Mouse (Mus musculus): ENCODE results near the gene Hist1h1c. TPM values are rescaled to one million over a fixed set of nuclear protein-coding genes. Genes with fewer than 3 reads are reported as not detected.
A peak's percentile ranks its signal among the peaks of the same experiment; 100 is the strongest.
"Not testable (repeated sequence)": the region's sequence is repeated elsewhere in the genome, so short reads cannot be mapped to it uniquely, and the experiment has no call there.

Hist1h1c gene
- polyA plus RNA-seq, 1 experiment, result 50.3 TPM

- DNase-seq (ENCODE audit: low read depth, low spot score), result no peak
- WGBS, result 84% methylated on average over 5 of the region's 5 CpGs
Observed at GRCm38 (mm10) chr13:23743215-23743614, 4.6 kb downstream of the Hist1h1c start.

GRCm38 (mm10) chr13:23743963-23744362, 5.4 kb downstream of the Hist1h1c start:
- no peak for DNase-seq (ENCODE audit: low read depth, low spot score)
- WGBS, result 45% methylated on average over 4 of the region's 4 CpGs

- 3% methylated on average over 21 of the region's 36 CpGs for WGBS
- no peak for DNase-seq (ENCODE audit: low read depth, low spot score)
Observed at GRCm38 (mm10) chr13:23744421-23745380, 6.1 kb downstream of the Hist1h1c start.

GRCm38 (mm10) chr13:23745381-23746161, 7.0 kb downstream of the Hist1h1c start, which contains the start of gene Hist1h3c:
Gene Hist1h3c, minus strand, starts transcription at chr13:23745602.
- no peak for DNase-seq (ENCODE audit: low read depth, low spot score)
- under 1% methylated on average over 28 of the region's 28 CpGs for WGBS

- peak; percentile 95 for DNase-seq (ENCODE audit: low read depth, low spot score)
- WGBS, result under 1% methylated on average over 47 of the region's 58 CpGs
Observed at GRCm38 (mm10) chr13:23746201-23747080, 7.8 kb downstream of the Hist1h1c start, which contains the start of gene Hist1h2bb. Gene Hist1h2bb, plus strand, starts transcription at chr13:23746734.

GRCm38 (mm10) chr13:23747081-23747891, 8.7 kb downstream of the Hist1h1c start:
- no peak for DNase-seq (ENCODE audit: low read depth, low spot score)
- WGBS, result 9% methylated on average over 13 of the region's 13 CpGs

GRCm38 (mm10) chr13:23747892-23748288, 9.3 kb downstream of the Hist1h1c start:
- no peak for DNase-seq (ENCODE audit: low read depth, low spot score)
- WGBS, result 12% methylated on average over 4 of the region's 4 CpGs

- no peak for DNase-seq (ENCODE audit: low read depth, low spot score)
Observed at GRCm38 (mm10) chr13:23749563-23750121, 11.0 kb downstream of the Hist1h1c start.

GRCm38 (mm10) chr13:23750839-23751477, 12.3 kb downstream of the Hist1h1c start, which contains the start of gene Hist1h2ab:
Gene Hist1h2ab, plus strand, starts transcription at chr13:23751126.
- under 1% methylated on average over 32 of the region's 47 CpGs for WGBS
- DNase-seq (ENCODE audit: low read depth, low spot score), result not testable (repeated sequence)

More at GRCm38 (mm10) chr13:23749563-23750121, 11.0 kb downstream of the Hist1h1c start:
- WGBS, result 90% methylated on average over 5 of the region's 5 CpGs

GRCm38 (mm10) chr13:23751478-23751956, 12.9 kb downstream of the Hist1h1c start:
- 2% methylated on average over 11 of the region's 11 CpGs for WGBS
- no peak for DNase-seq (ENCODE audit: low read depth, low spot score)

- WGBS, result 1% methylated on average over 23 of the region's 47 CpGs
Observed at GRCm38 (mm10) chr13:23752067-23752741, 13.6 kb downstream of the Hist1h1c start, which contains the start of gene Hist1h3b. Gene Hist1h3b, plus strand, starts transcription at chr13:23752267.

GRCm38 (mm10) chr13:23752742-23753172, 14.1 kb downstream of the Hist1h1c start:
- DNase-seq (ENCODE audit: low read depth, low spot score), result no peak
- WGBS, result 15% methylated on average over 6 of the region's 6 CpGs

More at GRCm38 (mm10) chr13:23752067-23752741, 13.6 kb downstream of the Hist1h1c start, which contains the start of gene Hist1h3b:
- DNase-seq (ENCODE audit: low read depth, low spot score), result peak; percentile 89

GRCm38 (mm10) chr13:23753314-23754078, 14.9 kb downstream of the Hist1h1c start:
- WGBS, result 54% methylated on average over 4 of the region's 4 CpGs
- DNase-seq (ENCODE audit: low read depth, low spot score), result no peak

GRCm38 (mm10) chr13:23755000-23755399, 16.4 kb downstream of the Hist1h1c start:
- DNase-seq (ENCODE audit: low read depth, low spot score), result no peak

GRCm38 (mm10) chr13:23756790-23757189, 18.2 kb downstream of the Hist1h1c start, which contains the start of gene Hist1h4b:
Gene Hist1h4b, plus strand, starts transcription at chr13:23757013.
- 1% methylated on average over 19 of the region's 22 CpGs for WGBS

More at GRCm38 (mm10) chr13:23756790-23757189, 18.2 kb downstream of the Hist1h1c start, which contains the start of gene Hist1h4b:
- peak; percentile 98 for DNase-seq (ENCODE audit: low read depth, low spot score)

All from large intestine, adult 2 months (tissue).